In genomic region chr17:73949498-73949897, GRCm38 (mm10) we compare ENCODE assay signal across 8 mouse cellular contexts. TPM values are rescaled to one million over a fixed set of nuclear protein-coding genes. Genes with fewer than 3 reads are reported as not detected.
DNase-seq lines count a peak whose midpoint lies in the region; ATAC-seq lines count a peak whose summit lies in the region.

No protein-coding gene starts in this region.

- H3K4me2 ChIP-seq in hindbrain, embryonic 11.5 days (replicated peaks; ENCODE audit: low read depth, low read length), result no peak overlapping the region
- no peak overlapping the region for H3K4me2 ChIP-seq in hindbrain, embryonic 13.5 days
- H3K4me2 ChIP-seq in limb, embryonic 13.5 days (replicated peaks), result no peak overlapping the region

- no peaks in the 10 kb centered on the region for H3K36me3 ChIP-seq in hindbrain, embryonic 11.5 days (ENCODE audit: control insufficient read depth, insufficient read depth, low read length)
- no peaks in the 10 kb centered on the region for H3K36me3 ChIP-seq in hindbrain, embryonic 13.5 days
- H3K36me3 ChIP-seq in limb, embryonic 13.5 days, result no peaks in the 10 kb centered on the region

- peak; percentile 2 for DNase-seq in hindbrain, embryonic 11.5 days (ENCODE audit: low spot score)
- peak; percentile 97 for DNase-seq in 416B (ENCODE audit: low read depth)
- DNase-seq in T-cell, adult 2 months (ENCODE audit: low spot score), result peak; percentile 20
- no peak for DNase-seq in yolk sac, embryonic 10.5 days (ENCODE audit: low spot score)
- no peak for DNase-seq in thymus, postnatal 25 days
- DNase-seq in adrenal gland, postnatal 4 days (ENCODE audit: low spot score in 2 of 2), result no peak

- WGBS in hindbrain, embryonic 11.5 days, result 87% methylated on average over 4 of the region's 4 CpGs
- 68% methylated on average over 4 of the region's 4 CpGs for WGBS in hindbrain, embryonic 13.5 days
- WGBS in limb, embryonic 13.5 days, result 47% methylated on average over 4 of the region's 4 CpGs

- H3K9me3 ChIP-seq in hindbrain, embryonic 11.5 days (ENCODE audit: control insufficient read depth, low read length), result no peaks in the 10 kb centered on the region
- no peaks in the 10 kb centered on the region for H3K9me3 ChIP-seq in hindbrain, embryonic 13.5 days
- no peaks in the 10 kb centered on the region for H3K9me3 ChIP-seq in limb, embryonic 13.5 days

- no peak overlapping the region for H3K27ac ChIP-seq in hindbrain, embryonic 11.5 days (ENCODE audit: low read depth, low read length)
- H3K27ac ChIP-seq in hindbrain, embryonic 13.5 days, result no peak overlapping the region
- H3K27ac ChIP-seq in limb, embryonic 13.5 days, result no peak overlapping the region

- H3K4me1 ChIP-seq in hindbrain, embryonic 11.5 days (replicated peaks; ENCODE audit: control insufficient read depth, insufficient read depth, low read length), result no peaks in the 10 kb centered on the region
- 0 out of 2 replicates have a peak, but pooled peaks cover 7% of the 10 kb centered on the region for H3K4me1 ChIP-seq in hindbrain, embryonic 13.5 days (replicated peaks)
- peaks cover 12% of the 10 kb centered on the region for H3K4me1 ChIP-seq in limb, embryonic 13.5 days

- ATAC-seq in hindbrain, embryonic 11.5 days (ENCODE audit: low FRiP score), result no peak
- no peak for ATAC-seq in hindbrain, embryonic 13.5 days (ENCODE audit: low FRiP score)
- 0 out of 2 replicates have a peak, but pooled peaks have one; percentile 48 for ATAC-seq in limb, embryonic 13.5 days (ENCODE audit: low FRiP score, low read depth)

- H3K4me3 ChIP-seq in hindbrain, embryonic 11.5 days (ENCODE audit: low read depth, low read length), result no peak overlapping the region
- no peak overlapping the region for H3K4me3 ChIP-seq in hindbrain, embryonic 13.5 days
- H3K4me3 ChIP-seq in limb, embryonic 13.5 days, result no peak overlapping the region

- no peak overlapping the region for H3K9ac ChIP-seq in hindbrain, embryonic 11.5 days (ENCODE audit: low read depth, low read length)
- no peak overlapping the region for H3K9ac ChIP-seq in hindbrain, embryonic 13.5 days
- no peak overlapping the region for H3K9ac ChIP-seq in limb, embryonic 13.5 days

- no peaks in the 10 kb centered on the region for H3K27me3 ChIP-seq in hindbrain, embryonic 11.5 days (ENCODE audit: control insufficient read depth, insufficient read depth, low read length)
- H3K27me3 ChIP-seq in hindbrain, embryonic 13.5 days, result no peaks in the 10 kb centered on the region
- H3K27me3 ChIP-seq in limb, embryonic 13.5 days, result no peaks in the 10 kb centered on the region

RNA-seq across cellular contexts. Expression of gene Xdh, which starts 0.5 kb away (rescaled TPM):
- polyA plus RNA-seq in hindbrain, embryonic 11.5 days (2014; fragmentation: Nextera tagmentation; extraction: Ambion mirVana), result 0.48 and 0.56 TPM in 2 replicates
- polyA plus RNA-seq in hindbrain, embryonic 13.5 days (2015; fragmentation: Nextera tagmentation; extraction: Ambion mirVana), result 0.14 and 0.26 TPM in 2 replicates
- 0.62 and 1.4 TPM in 2 replicates for polyA plus RNA-seq in limb, embryonic 13.5 days (2015; fragmentation: Nextera tagmentation; extraction: Ambion mirVana)
- 10 to 100 TPM; 87.1 to 92.1 TPM for total RNA-seq in adrenal gland, postnatal 4 days (2021)

Comparison
In these comparisons a context has a peak if more than half of its experiments do, and no peak if none do; other contexts are left out.
1. DNase-seq: peak in hindbrain, embryonic 11.5 days (single experiment), 416B (single experiment) and T-cell, adult 2 months (single experiment); none in yolk sac, embryonic 10.5 days (single experiment), thymus, postnatal 25 days (single experiment) and adrenal gland, postnatal 4 days (0 of 2).